Mouse (Mus musculus) mouse embryonic stem cell (cell line): ENCODE data around the gene Pigs.

ENCODE experiments used
- in situ Hi-C, 2 experiments: fragments of 300-500 bp; cut with MboI; formaldehyde crosslinking; loops; 1 replicate in 1 of 2; 3 replicates in 1 of 2; pipeline ENCODE4 v1.14.3; 2019 to 2020; ENCODE audit warnings: low sequenced_read_pairs in 2 of 2, low pct_unique_long_range_greater_than_20kb in 1 of 2, mixed read lengths in 1 of 2; ENCODE audit not compliant: unreplicated experiment in 1 of 2

Pigs gene

DNA sequence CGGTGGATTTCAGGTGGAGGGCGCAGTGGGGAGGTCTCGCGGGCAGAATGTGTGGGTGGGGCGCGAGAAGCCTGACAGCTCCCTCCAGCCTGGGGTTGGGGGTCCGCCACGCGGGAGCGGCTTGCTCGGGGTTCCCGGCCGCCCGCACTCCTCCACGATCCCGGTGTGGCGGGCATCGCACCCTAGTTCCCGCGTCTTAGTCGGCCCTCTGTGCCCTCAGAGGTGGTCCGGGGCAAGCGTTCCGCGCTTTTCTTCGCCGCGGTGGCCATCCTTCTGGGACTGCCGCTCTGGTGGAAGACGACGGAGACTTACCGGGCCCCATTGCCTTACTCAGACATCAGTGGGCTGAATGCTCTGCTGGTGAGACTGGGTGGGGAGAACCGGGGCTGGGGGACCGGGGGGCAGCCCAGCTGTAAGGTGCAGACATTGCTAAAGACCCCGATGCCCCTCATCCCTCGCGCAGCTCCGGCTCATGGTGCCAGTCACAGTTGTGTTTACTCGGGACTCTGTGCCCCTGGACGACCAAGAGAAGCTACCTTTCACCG is 369 bp downstream of the Pigs start:
- in situ Hi-C loops = no loop called here

DNA sequence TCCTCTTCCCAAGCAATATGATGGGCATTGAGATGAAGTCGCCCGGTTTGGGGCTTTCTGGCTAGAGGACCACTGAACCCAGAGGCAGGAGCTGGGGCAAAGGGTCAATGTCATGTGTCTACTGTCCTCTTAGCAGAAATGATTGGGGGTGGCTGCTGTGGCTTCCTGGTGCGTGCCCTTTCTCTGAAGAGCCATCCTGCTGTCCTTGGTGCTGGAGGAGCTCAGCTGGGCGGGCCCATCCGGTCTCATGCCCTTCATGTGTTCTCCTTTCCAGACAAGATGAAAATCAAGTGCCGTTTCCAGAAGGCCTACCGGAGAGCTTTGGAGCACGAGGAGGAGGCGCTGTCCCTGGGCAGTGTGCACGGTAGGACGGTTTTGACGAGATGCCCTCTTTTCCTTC is 4.5 kb downstream of the Pigs start:
- in situ Hi-C loops = no loop called here

- in situ Hi-C loops = no loop called here
These were observed 5.8 kb downstream of the Pigs start for GRCm38 (mm10) chr11:78333992-78334391.

DNA sequence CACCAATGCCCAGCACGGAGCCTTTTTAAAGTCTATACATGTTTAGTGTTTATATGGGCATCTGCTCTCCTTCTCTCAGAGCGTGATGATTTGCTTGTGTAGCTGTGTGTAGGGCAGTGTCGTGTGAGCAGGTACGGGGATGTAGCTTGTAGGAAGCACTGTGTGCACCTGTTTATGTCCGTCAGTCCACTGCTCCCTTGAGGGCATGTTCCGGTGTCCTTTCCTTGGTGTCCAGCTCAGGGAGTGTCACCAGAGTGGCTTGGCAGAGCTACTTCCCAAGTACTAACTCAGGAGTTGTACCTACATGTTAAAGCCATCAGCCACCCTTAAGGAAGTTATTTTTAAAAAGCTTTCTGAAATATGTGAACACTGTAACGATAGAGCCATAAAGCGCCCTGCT is 8.8 kb downstream of the Pigs start:
- in situ Hi-C loops = no loop called here

DNA sequence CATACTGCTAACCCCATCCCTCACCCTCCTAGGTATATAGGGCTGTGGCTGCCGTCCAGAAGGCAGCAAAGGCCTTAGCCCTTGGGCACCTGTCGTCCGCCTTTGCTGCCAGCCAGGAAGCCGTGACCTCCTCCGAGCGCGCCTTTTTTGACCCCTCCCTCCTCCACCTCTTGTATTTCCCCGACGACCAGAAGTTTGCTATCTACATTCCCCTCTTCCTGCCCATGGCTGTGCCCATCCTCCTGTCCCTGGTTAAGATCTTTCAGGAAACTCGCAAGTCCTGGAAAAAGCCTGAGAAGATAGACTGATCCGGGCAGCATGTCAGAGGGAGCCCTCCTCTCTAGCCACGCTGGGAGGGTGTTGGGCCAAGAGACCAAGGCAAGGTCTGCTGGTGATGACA is 13.5 kb downstream of the Pigs start:
- in situ Hi-C loops = no loop called here

GRCm38 (mm10) chr11:78343381-78344327 is 15.4 kb downstream of the Pigs start, which contains the start of gene Unc119:
Gene Unc119, plus strand, starts transcription at chr11:78343482.
- in situ Hi-C loops = no loop called here

DNA sequence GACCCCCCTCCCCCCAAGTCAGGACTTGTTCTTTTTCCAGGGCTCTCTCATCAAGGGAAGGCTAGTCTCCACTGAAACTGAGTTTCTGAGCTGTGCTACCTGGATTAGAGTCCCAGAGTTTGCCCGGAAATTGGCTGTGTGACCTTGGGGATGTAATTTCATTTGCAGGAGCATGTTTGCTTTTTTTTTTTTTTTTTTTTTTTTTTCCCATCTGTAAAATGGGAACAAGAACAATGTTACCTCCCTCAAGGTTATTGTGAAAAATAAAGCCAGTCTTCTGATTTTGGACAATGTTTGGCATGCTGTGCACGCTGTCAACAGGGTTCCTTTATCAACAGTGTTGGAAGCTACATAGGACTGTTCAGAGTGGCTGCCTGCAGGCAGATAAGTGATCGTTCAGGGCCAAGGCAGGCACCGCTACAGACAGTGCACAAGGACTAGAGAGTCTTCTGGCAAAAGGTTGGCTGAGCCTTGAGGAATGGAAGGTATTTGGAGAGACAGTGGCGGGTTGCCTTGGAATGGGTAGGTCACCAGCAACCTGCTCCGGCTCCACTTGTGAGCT is 16.2 kb downstream of the Pigs start:
- in situ Hi-C loops = no loop called here

- in situ Hi-C loops = no loop called here
These were observed 16.9 kb downstream of the Pigs start for GRCm38 (mm10) chr11:78344890-78345715.

GRCm38 (mm10) chr11:78345801-78346200 is 17.6 kb downstream of the Pigs start:
- in situ Hi-C loops = no loop called here

DNA sequence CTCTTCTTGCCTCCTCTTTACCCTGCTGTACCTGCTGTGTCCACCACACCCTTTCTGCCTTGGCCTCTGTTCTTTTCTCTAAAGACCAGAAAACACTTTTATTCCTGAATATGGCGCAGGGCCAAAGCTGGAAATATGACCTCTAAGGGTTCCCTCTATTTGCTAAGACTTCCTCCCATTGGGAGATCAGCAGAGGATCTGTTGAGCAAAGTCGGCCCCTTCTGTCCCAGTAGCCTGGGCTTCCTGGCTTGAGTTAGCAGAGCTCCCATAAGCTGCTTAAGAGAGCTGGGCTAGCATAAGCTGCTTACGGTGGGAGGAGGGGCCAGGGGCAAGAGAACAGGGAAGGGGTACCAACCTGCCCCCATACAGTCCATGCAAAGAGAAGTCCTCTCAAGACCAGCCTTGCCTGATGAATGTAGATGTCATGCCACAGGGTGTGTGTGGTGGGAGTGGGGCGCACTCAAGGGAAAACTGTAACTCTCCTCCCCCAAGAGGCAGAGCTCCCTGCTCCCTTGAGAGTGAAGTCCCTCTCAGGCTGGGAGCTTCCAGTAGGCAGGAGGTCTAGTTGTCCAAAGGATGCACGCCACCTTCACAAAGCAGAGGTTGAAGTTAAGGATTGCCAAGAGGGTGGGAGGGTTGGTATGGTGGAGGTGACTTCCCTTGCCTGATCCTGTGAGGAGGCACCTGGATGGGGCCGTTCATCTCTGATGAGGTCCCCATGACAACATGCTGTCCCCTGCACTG is 18.3 kb downstream of the Pigs start:
- in situ Hi-C loops = no loop called here

DNA sequence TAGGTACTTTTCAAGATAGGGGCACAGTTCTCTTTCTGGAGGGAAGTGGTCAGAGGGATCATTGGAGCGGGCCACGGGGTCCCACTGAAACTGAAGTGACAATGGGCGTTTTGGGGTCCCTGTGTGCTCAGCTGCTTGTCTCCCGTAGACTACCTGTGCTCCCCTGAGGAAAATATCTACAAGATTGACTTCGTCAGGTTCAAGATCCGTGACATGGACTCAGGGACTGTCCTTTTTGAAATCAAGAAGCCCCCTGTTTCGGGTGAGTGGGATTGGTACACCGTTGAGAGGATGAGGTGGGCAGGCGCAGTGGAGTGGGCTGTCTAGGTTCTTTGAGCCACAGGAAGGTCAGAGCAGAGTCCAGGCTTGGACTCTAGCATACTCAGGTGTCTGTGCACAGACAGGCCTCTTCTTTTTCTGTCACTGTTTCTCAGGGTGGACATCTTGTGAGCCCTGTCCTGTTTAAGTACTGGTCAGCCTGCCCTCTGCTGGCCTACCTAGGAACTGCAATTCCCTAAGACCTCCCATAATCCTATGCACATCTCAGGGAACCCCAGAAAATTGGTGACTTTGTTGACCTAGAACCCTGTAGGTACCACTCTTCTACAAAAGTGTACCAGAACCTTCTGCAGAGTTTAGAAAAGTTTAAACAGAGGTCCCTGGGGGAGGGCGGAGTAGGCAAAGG is 19.0 kb downstream of the Pigs start:
- in situ Hi-C loops = no loop called here

DNA sequence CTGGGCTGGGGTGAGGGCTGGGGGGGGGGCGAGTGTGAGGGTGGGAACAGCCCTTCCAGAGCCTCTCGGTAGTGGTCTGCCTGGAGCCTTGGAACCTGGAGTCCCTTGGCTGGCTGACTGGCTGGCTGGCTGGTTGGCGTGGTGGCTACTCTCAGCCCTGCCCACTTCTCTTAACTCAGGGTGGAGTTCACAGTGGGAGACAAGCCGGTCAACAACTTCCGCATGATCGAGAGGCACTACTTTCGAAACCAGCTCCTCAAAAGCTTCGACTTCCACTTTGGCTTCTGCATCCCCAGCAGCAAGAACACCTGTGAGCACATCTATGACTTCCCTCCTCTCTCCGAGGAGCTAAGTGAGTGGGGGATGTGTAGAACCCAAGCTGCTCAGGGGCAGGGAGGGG is 19.7 kb downstream of the Pigs start:
- in situ Hi-C loops = no loop called here

GRCm38 (mm10) chr11:78348474-78348873 is 20.3 kb downstream of the Pigs start:
- in situ Hi-C loops = no loop called here

DNA sequence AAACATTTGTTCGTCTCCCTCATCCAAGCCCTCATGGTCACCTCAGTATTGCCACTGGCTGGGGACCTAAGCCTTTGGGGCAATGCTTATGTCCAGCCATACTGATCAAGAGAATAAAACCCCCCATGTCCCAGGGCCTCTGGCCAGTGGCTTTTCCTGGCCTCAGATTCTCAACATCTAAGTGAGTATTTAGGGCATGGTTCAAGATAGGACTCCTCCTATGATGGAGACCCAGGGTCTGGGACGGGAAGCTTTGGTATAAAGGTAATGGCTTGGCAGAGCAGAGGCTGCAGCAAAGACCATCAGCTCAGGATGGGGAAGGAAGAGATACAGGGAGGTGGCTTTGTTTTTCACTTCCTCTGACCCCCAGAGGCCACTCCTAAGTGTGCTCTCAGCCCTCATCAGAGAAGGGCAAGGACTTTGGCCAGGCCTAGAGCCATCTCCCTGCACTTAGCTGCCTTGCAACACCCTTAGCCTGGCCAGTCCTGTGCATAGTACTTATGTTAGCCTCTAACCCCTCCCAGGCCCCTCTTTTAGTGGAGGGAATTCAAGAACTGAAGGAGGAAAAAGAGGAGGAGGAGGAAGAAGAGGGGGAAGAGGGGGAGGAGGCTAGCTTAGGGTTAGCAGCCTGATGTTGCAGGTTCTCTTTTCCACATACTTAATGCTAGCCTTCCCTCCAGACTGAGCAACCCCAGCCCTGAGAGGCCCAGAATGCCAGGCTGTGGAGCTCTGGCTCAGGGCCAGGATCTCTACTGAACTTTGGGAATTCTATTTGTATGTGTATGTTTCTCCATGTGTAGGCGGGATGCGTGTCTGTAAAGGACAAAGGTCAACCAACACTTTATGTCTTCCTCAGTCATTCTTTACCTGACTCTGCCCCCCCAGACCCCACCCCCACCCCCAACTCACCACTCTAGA is 21.5 kb downstream of the Pigs start:
- in situ Hi-C loops = no loop called here

DNA sequence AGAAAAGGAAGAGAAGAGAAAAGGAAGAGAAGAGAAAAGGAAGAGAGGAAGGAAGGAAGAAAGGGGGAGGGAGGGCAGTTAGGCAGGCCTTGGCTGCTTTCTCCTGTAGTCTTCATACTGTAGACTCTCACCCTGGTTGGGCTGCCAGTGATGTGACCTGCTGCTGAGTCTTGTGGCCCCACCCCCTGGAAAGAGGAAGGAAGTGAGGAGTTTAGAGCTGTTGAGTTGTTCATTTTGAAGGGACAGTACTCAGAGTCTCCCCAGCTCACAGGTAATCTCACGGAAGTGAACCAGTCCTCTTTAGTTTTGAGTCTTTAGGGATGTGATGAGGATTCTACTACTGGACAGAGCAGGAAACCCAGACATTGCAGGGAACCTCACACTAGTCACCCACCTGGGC is 24.9 kb downstream of the Pigs start:
- in situ Hi-C loops = no loop called here

DNA sequence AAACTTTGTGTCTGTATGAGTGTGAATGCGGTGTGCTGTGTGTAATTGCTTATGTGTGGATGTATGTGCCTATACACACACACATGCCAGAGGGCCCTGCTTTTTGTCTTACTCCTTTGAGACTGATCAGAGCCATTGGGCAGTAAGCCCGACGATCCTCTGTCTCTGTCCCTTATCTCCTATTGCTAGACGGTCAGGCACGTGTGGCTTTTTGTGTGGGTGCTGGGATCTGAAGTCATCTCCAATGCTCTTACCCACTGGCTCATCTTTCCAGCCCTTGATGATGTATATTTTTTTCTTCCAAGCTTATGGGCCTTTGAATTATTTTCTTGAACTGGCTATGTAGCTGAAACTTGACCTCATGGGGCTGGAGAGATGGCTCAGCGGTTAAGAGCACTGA is 26.7 kb downstream of the Pigs start:
- in situ Hi-C loops = no loop called here
